Mouse (Mus musculus) layer of hippocampus, adult 8-10 months (tissue): ENCODE results near the gene Oprd1. TPM values are rescaled to one million over a fixed set of nuclear protein-coding genes. Genes with fewer than 3 reads are reported as not detected.

Experiments used
- DNase-seq, 2 experiments: peaks; one replicate each; pipeline ENCODE4 v3.0.0; 2022; ENCODE audit warnings: low spot score in 2 of 2
- total RNA-seq, 4 experiments: library from RNA; stranded (reverse); gene quantifications; 2 replicates each; pipeline ENCODE4 v1.2.4; 2022

Gene Oprd1
- total RNA-seq, 4 experiments from 2014 or later: 9.2 to 13.4 (median 11.9) TPM

- DNase-seq: no peak
Measured at GRCm38 (mm10) chr4:132062289-132062688, 82.0 kb downstream of the Oprd1 start.

Other genes with a start within 250 kb of the Oprd1 start
- 1 to 10 TPM; 2.1 to 3.8 (median 3.2) TPM for gene Tmem200b, start 222.7 kb downstream of the Oprd1 start, total RNA-seq
- gene Gm10300, start 69.8 kb downstream of the Oprd1 start, total RNA-seq: under 1 TPM in 2 of 4 experiments, not detected in 2; 0.20 to 0.23 TPM
- 10 to 100 TPM; 23.0 to 27.9 (median 25.7) TPM for gene Epb41, start 69.2 kb downstream of the Oprd1 start, total RNA-seq
- 10 to 100 TPM; 45.4 to 48.3 (median 46.8) TPM for gene Ythdf2, start 67.8 kb upstream of the Oprd1 start, total RNA-seq
- 10 to 100 TPM; 23.9 to 25.1 (median 24.5) TPM for gene Gmeb1, start 117.1 kb upstream of the Oprd1 start, total RNA-seq
- gene Taf12, start 129.9 kb upstream of the Oprd1 start, total RNA-seq: 10 to 100 TPM; 20.6 to 27.9 (median 24.9) TPM
- 1 to 10 TPM; 1.4 to 2.8 (median 1.9) TPM for gene Rab42, start 158.9 kb upstream of the Oprd1 start, total RNA-seq
- gene Trnau1ap, start 185.1 kb upstream of the Oprd1 start, total RNA-seq: 10 to 100 TPM; 21.9 to 27.1 (median 24.0) TPM
- gene Rcc1, start 209.1 kb upstream of the Oprd1 start, total RNA-seq: 10 to 100 TPM; 10.0 to 12.4 (median 11.0) TPM